Mouse (Mus musculus) brain, embryonic 14.5 days (tissue): ENCODE measurements around the gene Pin1.

Experiments used
- CTCF ChIP-seq: fragments of 200-500 bp; IDR thresholded peaks from 2 replicates; pipeline ENCODE4 v1.5.1; 2012; ENCODE audit warnings: inconsistent platforms, mild to moderate bottlenecking, moderate library complexity, borderline replicate concordance; ENCODE audit not compliant: insufficient read depth, insufficient read length; ENCODE audit errors: extremely low read depth
- POLR2A ChIP-seq: fragments of 200-500 bp; IDR thresholded peaks from 2 replicates; pipeline ENCODE4 v1.6.1; 2012; ENCODE audit warnings: mild to moderate bottlenecking, inconsistent platforms, borderline replicate concordance; ENCODE audit not compliant: poor library complexity, insufficient read depth, insufficient read length, severe bottlenecking; ENCODE audit errors: extremely low read depth

DNA sequence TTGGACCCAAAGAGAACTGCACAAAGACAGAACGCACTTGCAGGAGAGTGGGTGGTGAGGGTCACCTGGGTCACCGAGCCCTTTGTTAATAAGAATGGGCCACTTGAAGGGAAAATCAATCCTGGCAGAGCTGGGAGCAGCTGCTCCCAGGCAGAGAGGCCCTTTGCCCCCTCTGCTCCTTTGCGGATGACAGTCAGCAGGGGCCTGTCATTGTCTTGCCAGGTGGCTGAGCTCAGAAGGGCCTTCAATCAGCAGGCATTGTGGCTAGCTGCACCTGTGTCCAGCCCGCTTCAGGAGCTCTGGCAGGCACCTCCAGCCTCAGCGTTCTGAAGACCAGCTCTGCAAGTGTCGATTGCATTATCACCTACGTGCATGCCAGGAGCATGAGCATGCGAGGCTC, 45.6 kb downstream of the Pin1 start:
- TF ChIP-seq CTCF (no peak), POLR2A (no peak)
